Mouse (Mus musculus): ENCODE measurements around the gene C2cd3. TPM values are rescaled to one million over a fixed set of nuclear protein-coding genes. Genes with fewer than 3 reads are reported as not detected.
A peak's percentile ranks its signal among the peaks of the same experiment; 100 is the strongest.

C2cd3 gene
- polyA plus RNA-seq, 1 experiment from 2014 or later = 30.7 TPM

DNA sequence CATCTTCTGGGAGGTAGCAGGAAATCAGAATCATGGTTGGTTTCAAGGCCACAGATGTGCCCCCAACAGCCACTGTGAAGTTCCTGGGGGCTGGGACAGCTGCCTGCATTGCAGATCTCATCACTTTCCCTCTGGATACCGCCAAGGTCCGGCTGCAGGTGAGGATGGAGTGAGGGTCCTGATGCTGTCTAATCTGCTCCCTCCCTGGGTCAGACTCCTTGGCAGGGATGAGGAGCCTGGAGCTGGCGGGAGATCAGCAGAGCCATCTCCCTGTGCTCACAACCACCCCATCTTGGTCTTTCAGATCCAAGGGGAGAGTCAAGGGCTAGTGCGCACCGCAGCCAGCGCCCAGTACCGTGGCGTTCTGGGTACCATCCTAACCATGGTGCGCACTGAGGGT lies 124.8 kb downstream of the C2cd3 start:
- H3K27me3 ChIP-seq (ENCODE audit: low read depth, poor library complexity, severe bottlenecking) = peaks cover 26% of the 10 kb centered on the region
- H3K9me3 ChIP-seq (replicated peaks) = no peaks in the 10 kb centered on the region
- no peak overlapping the region for H3K4me3 ChIP-seq
- DNase-seq (ENCODE audit: low spot score) = no peak
- H3K27ac ChIP-seq (replicated peaks) = 0 out of 2 replicates have a peak overlapping the region, but pooled peaks have one; percentile 70
- WGBS = 96% methylated on average over 9 of the region's 9 CpGs
- peaks cover 35% of the 10 kb centered on the region for H3K36me3 ChIP-seq
- H3K4me1 ChIP-seq = peaks cover 56% of the 10 kb centered on the region

DNA sequence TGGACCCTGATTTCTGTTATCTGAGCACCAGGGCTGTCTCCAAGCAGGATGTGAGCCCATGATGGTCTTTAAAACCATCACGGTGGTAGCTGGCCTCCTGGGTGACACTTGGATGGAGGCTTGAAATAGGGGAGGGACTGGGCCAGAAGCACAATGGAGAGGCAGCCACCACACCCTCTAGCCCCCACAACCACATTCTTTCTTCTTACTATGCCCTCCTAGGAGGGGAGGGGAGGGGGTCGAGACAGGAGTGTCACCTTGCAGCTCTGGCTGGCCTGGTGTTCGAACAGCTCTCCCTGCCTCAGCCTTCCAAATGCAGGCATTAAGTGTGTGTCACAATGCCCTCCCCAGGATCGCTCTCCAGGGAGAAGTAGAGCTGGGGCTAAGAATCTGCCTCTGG lies 125.4 kb downstream of the C2cd3 start:
- Histone ChIP-seq H3K9me3 (replicated peaks) (no peaks in the 10 kb centered on the region), H3K36me3 (peaks cover 35% of the 10 kb centered on the region), H3K4me3 (no peak overlapping the region), H3K4me1 (peaks cover 54% of the 10 kb centered on the region), H3K27me3 (ENCODE audit: low read depth, poor library complexity, severe bottlenecking) (peaks cover 20% of the 10 kb centered on the region), H3K27ac (replicated peaks) (no peak overlapping the region)
- WGBS = 84% methylated on average over 4 of the region's 4 CpGs
- no peak for DNase-seq (ENCODE audit: low spot score)

DNA sequence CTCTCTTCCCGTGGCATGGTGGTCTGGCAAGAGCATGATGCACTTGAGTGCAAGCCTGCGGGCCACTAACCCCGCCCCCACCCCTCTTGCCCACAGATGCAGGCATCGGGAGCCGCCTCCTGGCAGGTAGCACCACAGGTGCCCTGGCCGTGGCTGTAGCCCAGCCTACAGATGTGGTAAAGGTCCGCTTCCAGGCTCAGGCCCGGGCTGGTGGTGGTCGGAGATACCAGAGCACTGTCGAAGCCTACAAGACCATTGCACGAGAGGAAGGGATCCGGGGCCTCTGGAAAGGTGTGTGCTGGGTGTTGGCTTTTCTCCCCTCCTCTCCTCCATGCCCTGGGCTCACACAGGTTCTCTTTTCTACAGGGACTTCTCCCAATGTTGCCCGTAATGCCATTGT lies 125.9 kb downstream of the C2cd3 start:
- H3K4me3 ChIP-seq = no peak overlapping the region
- DNase-seq (ENCODE audit: low spot score) = no peak
- peaks cover 48% of the 10 kb centered on the region for H3K4me1 ChIP-seq
- no peak overlapping the region for H3K27ac ChIP-seq (replicated peaks)
- H3K27me3 ChIP-seq (ENCODE audit: low read depth, poor library complexity, severe bottlenecking) = peaks cover 15% of the 10 kb centered on the region
- no peaks in the 10 kb centered on the region for H3K9me3 ChIP-seq (replicated peaks)
- peaks cover 35% of the 10 kb centered on the region for H3K36me3 ChIP-seq
- 95% methylated on average over 13 of the region's 13 CpGs for WGBS

DNA sequence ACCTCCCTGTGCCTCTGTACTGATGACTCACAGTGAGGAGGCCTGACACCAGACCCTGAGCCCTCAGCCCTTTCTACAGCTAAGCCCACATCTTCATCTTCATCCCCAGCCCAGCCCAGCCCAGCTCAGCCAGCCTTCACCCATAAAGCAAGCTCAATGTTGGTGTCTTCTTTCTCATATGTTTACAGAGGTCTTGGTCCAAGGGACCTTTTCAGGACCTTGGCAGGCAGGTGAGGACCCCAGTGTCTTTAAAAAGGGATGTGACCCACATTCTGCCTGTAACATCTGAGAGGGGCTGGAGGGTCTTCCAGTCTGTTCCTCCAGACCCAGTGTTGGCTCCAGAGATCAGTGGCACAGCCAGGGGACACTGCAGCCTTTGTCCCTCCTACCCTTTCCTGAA lies 127.4 kb downstream of the C2cd3 start:
- DNase-seq (ENCODE audit: low spot score) = no peak
- Histone ChIP-seq H3K9me3 (replicated peaks) (no peaks in the 10 kb centered on the region), H3K27ac (replicated peaks) (no peak overlapping the region), H3K4me3 (no peak overlapping the region), H3K4me1 (peaks cover 33% of the 10 kb centered on the region), H3K36me3 (peaks cover 35% of the 10 kb centered on the region), H3K27me3 (ENCODE audit: low read depth, poor library complexity, severe bottlenecking) (peaks cover 2% of the 10 kb centered on the region)

DNA sequence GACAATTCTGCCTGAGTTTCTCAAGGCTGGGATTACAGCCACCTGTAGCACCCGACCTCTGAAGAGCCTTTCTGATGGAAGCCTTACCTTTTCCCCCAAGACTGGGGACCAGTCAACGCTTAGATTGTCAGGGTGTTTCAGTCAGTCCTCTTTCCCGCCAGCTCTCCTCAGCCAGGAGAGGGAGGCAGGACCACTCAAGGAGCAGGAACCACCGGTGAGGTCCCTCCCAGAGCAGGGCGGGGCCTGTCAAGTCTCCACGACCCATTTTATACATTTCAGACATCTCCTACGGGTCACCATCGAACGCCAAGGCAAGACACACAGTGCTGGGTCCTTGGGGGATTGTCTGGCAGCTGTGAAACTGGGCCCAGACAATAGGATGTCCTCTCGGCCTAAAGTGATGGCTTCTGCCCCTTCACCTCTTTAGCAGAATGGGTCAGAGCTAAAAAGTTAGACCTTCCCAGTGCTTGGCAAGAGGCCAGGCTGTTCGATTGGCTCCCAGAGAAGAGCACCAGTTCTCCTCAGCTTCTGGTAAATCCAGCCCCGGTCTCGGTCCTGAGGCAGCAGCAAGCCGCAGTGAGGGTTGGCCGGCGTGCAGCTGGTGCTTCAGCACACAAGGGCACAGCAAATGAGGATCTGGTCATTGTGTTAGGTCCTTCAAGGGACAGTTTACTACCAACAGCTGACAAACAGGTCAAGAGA lies 128.4 kb downstream of the C2cd3 start:
- Histone ChIP-seq H3K36me3 (peaks cover 35% of the 10 kb centered on the region), H3K27ac (replicated peaks) (0 out of 2 replicates have a peak overlapping the region, but pooled peaks have one; percentile 14), H3K9me3 (replicated peaks) (no peaks in the 10 kb centered on the region), H3K4me1 (peaks cover 24% of the 10 kb centered on the region), H3K4me3 (no peak overlapping the region), H3K27me3 (ENCODE audit: low read depth, poor library complexity, severe bottlenecking) (no peaks in the 10 kb centered on the region)
- DNase-seq (ENCODE audit: low spot score) = no peak
- 77% methylated on average over 16 of the region's 16 CpGs for WGBS

DNA sequence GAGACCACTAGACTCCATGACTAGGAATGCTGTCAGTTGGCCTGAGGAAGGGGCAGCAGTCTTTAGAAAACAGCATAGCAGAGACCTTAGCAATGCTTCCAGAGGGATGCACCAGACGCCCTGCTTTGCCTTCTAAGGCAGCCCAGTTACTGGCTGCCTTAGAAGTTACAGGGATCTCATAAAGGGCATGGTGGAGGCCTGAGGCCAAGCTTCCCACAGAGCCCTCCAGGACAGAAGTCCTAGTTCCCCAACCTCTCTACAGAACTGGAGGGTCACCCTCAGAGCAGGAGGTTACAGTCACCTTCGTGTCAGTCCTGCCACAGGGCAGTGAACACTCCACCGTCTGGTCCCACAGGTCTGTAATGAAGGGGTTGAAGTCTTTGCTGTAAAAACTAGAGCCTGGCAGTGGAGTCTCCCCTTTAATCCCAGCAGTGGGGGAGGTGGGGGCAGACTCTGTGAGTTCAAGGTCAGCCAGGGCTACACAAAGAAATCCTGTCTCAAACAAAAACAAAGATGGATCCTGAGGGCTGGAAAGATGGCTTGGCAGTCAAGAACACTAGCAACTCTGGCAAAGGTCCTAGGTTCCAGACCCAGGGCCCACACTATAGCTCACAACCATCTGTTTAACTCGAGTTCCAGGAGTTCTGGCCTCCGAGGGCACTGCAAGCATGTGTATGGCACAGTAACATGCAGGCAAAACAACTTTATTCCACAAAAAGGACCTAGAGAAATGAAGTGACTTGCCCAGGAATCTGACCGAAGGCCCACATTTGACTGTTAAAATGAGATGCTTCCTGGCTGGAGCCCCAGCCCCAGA lies 129.2 kb downstream of the C2cd3 start:
- Histone ChIP-seq H3K27ac (replicated peaks) (no peak overlapping the region), H3K36me3 (peaks cover 35% of the 10 kb centered on the region), H3K27me3 (ENCODE audit: low read depth, poor library complexity, severe bottlenecking) (no peaks in the 10 kb centered on the region), H3K4me1 (peaks cover 16% of the 10 kb centered on the region), H3K4me3 (no peak overlapping the region), H3K9me3 (replicated peaks) (no peaks in the 10 kb centered on the region)
- no peak for DNase-seq (ENCODE audit: low spot score)
- WGBS = 76% methylated on average over 6 of the region's 6 CpGs

DNA sequence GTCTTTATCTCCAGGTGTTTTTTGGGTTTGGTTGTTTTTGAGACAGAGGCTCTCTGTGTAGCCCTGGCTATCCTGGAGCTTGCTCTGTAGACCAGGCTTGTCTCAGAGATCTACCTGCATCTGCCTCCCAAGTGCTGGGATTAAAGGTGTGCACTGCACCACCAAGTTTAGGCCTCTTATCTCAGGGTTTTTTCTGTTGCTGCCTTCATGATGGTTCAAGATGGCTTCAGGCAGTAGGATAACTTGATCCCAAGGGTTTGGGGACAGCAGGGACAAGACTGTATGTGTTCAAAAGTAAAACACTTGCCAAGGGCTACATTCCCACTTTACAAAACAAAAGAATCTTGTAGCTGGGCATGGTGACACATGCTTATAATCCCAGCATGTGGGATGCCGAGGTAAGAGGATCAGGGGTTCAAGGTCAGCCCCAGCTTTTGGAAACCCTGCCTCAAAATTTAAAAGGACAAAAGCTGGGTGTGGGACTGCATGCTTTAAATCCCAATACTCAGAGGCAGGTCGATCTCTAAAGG lies 129.9 kb downstream of the C2cd3 start:
- no peaks in the 10 kb centered on the region for H3K9me3 ChIP-seq (replicated peaks)
- no peak overlapping the region for H3K27ac ChIP-seq (replicated peaks)
- no peak overlapping the region for H3K4me3 ChIP-seq
- no peaks in the 10 kb centered on the region for H3K27me3 ChIP-seq (ENCODE audit: low read depth, poor library complexity, severe bottlenecking)
- peaks cover 30% of the 10 kb centered on the region for H3K36me3 ChIP-seq
- WGBS = 66% methylated on average over 2 of the region's 2 CpGs
- no peak for DNase-seq (ENCODE audit: low spot score)
- H3K4me1 ChIP-seq = 0 out of 2 replicates have a peak, but pooled peaks cover 9% of the 10 kb centered on the region

DNA sequence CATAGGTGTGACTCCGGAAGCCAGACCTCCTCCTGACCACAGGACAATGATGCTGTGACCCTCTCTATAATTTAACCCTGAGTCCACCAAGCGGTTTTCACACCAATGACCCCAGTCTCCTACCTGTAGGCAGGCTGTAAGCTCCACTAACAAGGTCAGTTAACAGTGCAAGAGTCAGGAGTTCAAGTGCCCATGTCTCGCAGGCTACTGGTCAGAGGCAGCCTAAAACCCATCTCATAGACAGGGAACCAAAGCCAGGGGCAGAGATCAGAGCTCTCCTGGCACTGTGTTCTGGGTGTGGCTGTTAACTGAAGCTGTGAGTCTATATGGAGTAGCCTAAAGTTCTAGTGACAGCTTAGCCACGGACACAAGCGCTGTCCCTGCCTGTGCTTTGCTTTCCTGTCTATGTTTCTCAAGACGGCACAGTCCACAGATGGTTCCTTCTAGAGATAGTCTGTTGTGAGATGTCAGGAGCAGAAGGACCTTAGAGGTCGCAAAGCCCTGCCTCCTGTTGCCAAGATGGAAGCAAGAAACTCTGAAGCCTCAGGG lies 130.4 kb downstream of the C2cd3 start:
- DNase-seq (ENCODE audit: low spot score) = no peak
- no peaks in the 10 kb centered on the region for H3K9me3 ChIP-seq (replicated peaks)
- no peak overlapping the region for H3K4me3 ChIP-seq
- peaks cover 25% of the 10 kb centered on the region for H3K36me3 ChIP-seq
- 0 out of 2 replicates have a peak, but pooled peaks cover 7% of the 10 kb centered on the region for H3K4me1 ChIP-seq
- 87% methylated on average over 7 of the region's 7 CpGs for WGBS
- no peaks in the 10 kb centered on the region for H3K27me3 ChIP-seq (ENCODE audit: low read depth, poor library complexity, severe bottlenecking)
- no peak overlapping the region for H3K27ac ChIP-seq (replicated peaks)

DNA sequence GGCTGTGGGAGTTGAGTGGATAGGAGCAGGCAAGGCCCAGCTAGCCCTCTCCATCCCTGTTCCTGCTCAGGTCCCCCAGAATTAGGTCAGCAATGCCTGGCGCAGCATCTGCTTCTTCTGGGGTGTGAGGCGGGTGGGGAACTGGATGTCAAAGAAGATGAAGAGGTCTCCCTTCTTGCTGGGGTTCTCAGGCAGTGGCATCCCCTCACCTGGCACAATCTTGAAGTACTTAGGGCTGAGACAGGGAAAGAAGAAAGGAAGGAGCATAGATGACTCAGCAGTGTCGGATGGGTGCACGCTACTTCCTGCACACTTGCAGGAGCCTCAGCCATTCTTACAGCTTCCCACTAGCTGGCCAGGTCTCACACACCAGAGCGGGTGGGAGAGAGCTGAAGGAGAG lies 131.0 kb downstream of the C2cd3 start:
- H3K4me1 ChIP-seq = 0 out of 2 replicates have a peak, but pooled peaks cover 7% of the 10 kb centered on the region
- H3K4me3 ChIP-seq = no peak overlapping the region
- 91% methylated on average over 5 of the region's 5 CpGs for WGBS
- H3K36me3 ChIP-seq = peaks cover 18% of the 10 kb centered on the region
- DNase-seq (ENCODE audit: low spot score) = no peak
- 0 out of 2 replicates have a peak overlapping the region, but pooled peaks have one; percentile 13 for H3K27ac ChIP-seq (replicated peaks)
- H3K27me3 ChIP-seq (ENCODE audit: low read depth, poor library complexity, severe bottlenecking) = no peaks in the 10 kb centered on the region
- H3K9me3 ChIP-seq (replicated peaks) = no peaks in the 10 kb centered on the region

DNA sequence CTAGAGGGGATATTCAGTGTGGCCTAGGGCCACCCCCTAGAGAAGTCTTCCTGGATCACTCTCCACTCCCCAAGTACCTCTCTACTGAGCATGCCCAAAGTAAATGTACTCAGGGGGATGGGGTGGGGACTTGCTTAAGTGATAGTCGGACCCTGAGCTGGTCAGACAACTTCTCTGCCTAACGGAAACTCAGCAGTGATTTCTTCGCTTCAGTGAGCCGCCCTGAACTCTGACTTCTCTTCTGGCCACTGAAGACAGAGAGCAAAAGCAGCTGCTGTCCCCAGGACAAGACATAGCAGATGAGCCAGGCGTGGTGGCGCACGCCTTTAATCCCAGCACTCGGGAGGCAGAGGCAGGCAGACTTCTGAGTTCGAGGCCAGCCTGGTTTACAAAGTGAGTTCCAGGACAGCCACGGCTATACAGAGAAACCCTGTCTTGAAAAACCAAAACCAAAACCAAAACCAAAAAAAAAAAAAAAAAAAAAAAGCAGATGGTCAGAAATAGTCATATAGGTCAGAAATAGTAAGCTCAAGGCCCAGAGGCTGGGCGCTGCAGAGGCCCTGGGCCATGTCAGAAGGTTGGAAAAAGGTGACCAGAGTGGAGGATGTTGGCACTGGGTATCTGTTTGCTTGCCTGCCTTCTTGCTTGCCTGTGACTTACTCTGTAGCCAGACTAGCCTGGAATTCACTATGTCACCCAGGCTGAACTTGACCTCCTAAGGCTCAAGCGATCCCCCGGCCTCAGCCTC lies 132.9 kb downstream of the C2cd3 start:
- Histone ChIP-seq H3K4me1 (0 out of 2 replicates have a peak, but pooled peaks cover 7% of the 10 kb centered on the region), H3K4me3 (no peak overlapping the region), H3K36me3 (0 out of 2 replicates have a peak, but pooled peaks cover 1% of the 10 kb centered on the region), H3K27me3 (ENCODE audit: low read depth, poor library complexity, severe bottlenecking) (no peaks in the 10 kb centered on the region), H3K27ac (replicated peaks) (no peak overlapping the region), H3K9me3 (replicated peaks) (no peaks in the 10 kb centered on the region)
- DNase-seq (ENCODE audit: low spot score) = no peak
- WGBS = 85% methylated on average over 13 of the region's 13 CpGs

DNA sequence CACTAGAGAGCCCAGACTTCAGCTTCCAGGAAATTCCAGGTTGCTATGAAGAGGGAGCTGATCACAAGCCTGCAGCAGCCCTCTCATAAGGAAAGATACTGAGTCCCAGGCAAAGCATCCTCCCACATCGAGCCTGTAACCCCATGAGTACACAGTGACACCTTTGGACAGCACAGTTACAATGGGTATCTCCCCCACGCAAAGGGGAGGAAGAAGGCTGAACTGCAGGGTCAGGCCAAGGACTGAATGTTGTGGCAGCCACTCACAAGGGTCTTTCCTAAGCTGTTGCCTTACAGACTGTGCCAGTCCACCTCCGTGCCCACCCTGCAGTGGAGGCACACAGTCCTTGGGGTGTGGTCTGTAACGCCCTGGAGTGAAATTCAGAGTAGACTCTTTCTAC lies 134.5 kb downstream of the C2cd3 start:
- 88% methylated on average over 4 of the region's 4 CpGs for WGBS
- no peak for DNase-seq (ENCODE audit: low spot score)
- H3K27me3 ChIP-seq (ENCODE audit: low read depth, poor library complexity, severe bottlenecking) = no peaks in the 10 kb centered on the region
- H3K27ac ChIP-seq (replicated peaks) = no peak overlapping the region
- H3K4me1 ChIP-seq = no peaks in the 10 kb centered on the region
- no peaks in the 10 kb centered on the region for H3K9me3 ChIP-seq (replicated peaks)
- H3K36me3 ChIP-seq = no peaks in the 10 kb centered on the region
- H3K4me3 ChIP-seq = no peak overlapping the region

DNA sequence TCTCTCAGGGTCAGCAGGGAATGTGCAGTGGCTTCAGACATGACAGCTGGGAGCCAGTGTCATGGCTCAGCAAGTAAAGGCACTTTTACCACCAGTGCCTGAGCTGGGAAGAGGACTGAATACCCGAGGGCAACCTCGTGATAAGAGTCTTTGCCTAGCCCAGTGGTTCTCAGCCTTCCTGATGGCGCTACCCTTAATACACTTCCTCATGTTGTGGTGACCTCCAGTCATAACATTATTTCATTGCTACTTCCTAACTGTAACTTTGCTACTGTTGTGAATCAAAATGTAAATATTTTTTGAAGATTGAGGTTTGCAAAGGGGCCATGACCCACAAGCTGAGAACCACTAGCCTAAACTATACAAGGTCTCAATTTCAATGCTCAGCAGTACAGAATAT lies 136.6 kb downstream of the C2cd3 start:
- 79% methylated on average over 3 of the region's 3 CpGs for WGBS
- no peak overlapping the region for H3K27ac ChIP-seq (replicated peaks)
- DNase-seq (ENCODE audit: low spot score) = no peak
- H3K4me3 ChIP-seq = no peak overlapping the region
- H3K9me3 ChIP-seq (replicated peaks) = no peaks in the 10 kb centered on the region
- no peaks in the 10 kb centered on the region for H3K36me3 ChIP-seq
- H3K27me3 ChIP-seq (ENCODE audit: low read depth, poor library complexity, severe bottlenecking) = no peaks in the 10 kb centered on the region
- no peaks in the 10 kb centered on the region for H3K4me1 ChIP-seq

Data from midbrain, embryonic 10.5 days (tissue).